Mouse (Mus musculus): Measurements from ENCODE around the gene 1700008O03Rik. TPM values are rescaled to one million over a fixed set of nuclear protein-coding genes. Genes with fewer than 3 reads are reported as not detected.
A peak's percentile ranks its signal among the peaks of the same experiment; 100 is the strongest.

1700008O03Rik gene
- total RNA-seq (2022), result 1 to 10 TPM; 2.2 to 4.3 (median 2.8) TPM

GRCm38 (mm10) chr7:44385720-44386119 lies at the start of gene 1700008O03Rik:
1700008O03Rik (minus strand) TSS chr7:44385820.
- DNase-seq (ENCODE audit: low spot score in 2 of 2), result no peak

GRCm38 (mm10) chr7:44434089-44434488 lies 48.5 kb upstream of the 1700008O03Rik start:
- no peak for DNase-seq (ENCODE audit: low spot score in 2 of 2)

GRCm38 (mm10) chr7:44433371-44433770 lies 47.8 kb upstream of the 1700008O03Rik start:
- DNase-seq (ENCODE audit: low spot score in 2 of 2), result no peak

GRCm38 (mm10) chr7:44432550-44432949 lies 46.9 kb upstream of the 1700008O03Rik start:
- no peak for DNase-seq (ENCODE audit: low spot score in 2 of 2)

GRCm38 (mm10) chr7:44429534-44430488 lies 44.2 kb upstream of the 1700008O03Rik start:
- no peak for DNase-seq (ENCODE audit: low spot score in 2 of 2)

GRCm38 (mm10) chr7:44428968-44429521 lies 43.4 kb upstream of the 1700008O03Rik start, which contains the start of gene Lrrc4b:
Lrrc4b (plus strand) TSS chr7:44429018.
- peak; percentile 70 to 71 for DNase-seq (ENCODE audit: low spot score in 2 of 2)

- no peak for DNase-seq (ENCODE audit: low spot score in 2 of 2)
Observed at GRCm38 (mm10) chr7:44428171-44428950, 42.7 kb upstream of the 1700008O03Rik start.

GRCm38 (mm10) chr7:44427666-44428065 lies 42.0 kb upstream of the 1700008O03Rik start:
- no peak for DNase-seq (ENCODE audit: low spot score in 2 of 2)

- DNase-seq (ENCODE audit: low spot score in 2 of 2), result no peak
Observed at GRCm38 (mm10) chr7:44413307-44413706, 27.7 kb upstream of the 1700008O03Rik start.

GRCm38 (mm10) chr7:44411144-44411543 lies 25.5 kb upstream of the 1700008O03Rik start:
- no peak for DNase-seq (ENCODE audit: low spot score in 2 of 2)

GRCm38 (mm10) chr7:44406015-44406355 lies 20.4 kb upstream of the 1700008O03Rik start:
- no peak for DNase-seq (ENCODE audit: low spot score in 2 of 2)

GRCm38 (mm10) chr7:44405346-44406014 lies 19.9 kb upstream of the 1700008O03Rik start:
- DNase-seq (ENCODE audit: low spot score in 2 of 2), result peak; percentile 98

GRCm38 (mm10) chr7:44401673-44402072 lies 16.1 kb upstream of the 1700008O03Rik start:
- no peak for DNase-seq (ENCODE audit: low spot score in 2 of 2)

- no peak for DNase-seq (ENCODE audit: low spot score in 2 of 2)
Observed at GRCm38 (mm10) chr7:44398570-44398969, 12.9 kb upstream of the 1700008O03Rik start.

GRCm38 (mm10) chr7:44393284-44393683 lies 7.7 kb upstream of the 1700008O03Rik start:
- DNase-seq (ENCODE audit: low spot score in 2 of 2), result no peak

GRCm38 (mm10) chr7:44392341-44392740 lies 6.7 kb upstream of the 1700008O03Rik start:
- no peak for DNase-seq (ENCODE audit: low spot score in 2 of 2)

GRCm38 (mm10) chr7:44391831-44392230 lies 6.2 kb upstream of the 1700008O03Rik start:
- DNase-seq (ENCODE audit: low spot score in 2 of 2), result no peak

- no peak for DNase-seq (ENCODE audit: low spot score in 2 of 2)
Observed at GRCm38 (mm10) chr7:44384716-44385059, 932 bp downstream of the 1700008O03Rik start.

- DNase-seq (ENCODE audit: low spot score in 2 of 2), result peak; percentile 84 to 85
Observed at GRCm38 (mm10) chr7:44383980-44384715, 1.5 kb downstream of the 1700008O03Rik start, which contains the start of gene Syt3. Syt3 (plus strand) TSS chr7:44384102.

- DNase-seq (ENCODE audit: low spot score in 2 of 2), result peak; percentile 83 to 93
Observed at GRCm38 (mm10) chr7:44382541-44382940, 3.1 kb downstream of the 1700008O03Rik start.

Data from layer of hippocampus, adult 8-10 months (tissue).